Mouse (Mus musculus): ENCODE results near the gene E2f7. TPM values are rescaled to one million over a fixed set of nuclear protein-coding genes. Genes with fewer than 3 reads are reported as not detected.
"Not testable (repeated sequence)": the region's sequence is repeated elsewhere in the genome, so short reads cannot be mapped to it uniquely, and the experiment has no call there.

Gene E2f7
- total and polyA plus RNA-seq, 2 experiments from 2014 or later = 3.2 to 3.4 TPM

DNA sequence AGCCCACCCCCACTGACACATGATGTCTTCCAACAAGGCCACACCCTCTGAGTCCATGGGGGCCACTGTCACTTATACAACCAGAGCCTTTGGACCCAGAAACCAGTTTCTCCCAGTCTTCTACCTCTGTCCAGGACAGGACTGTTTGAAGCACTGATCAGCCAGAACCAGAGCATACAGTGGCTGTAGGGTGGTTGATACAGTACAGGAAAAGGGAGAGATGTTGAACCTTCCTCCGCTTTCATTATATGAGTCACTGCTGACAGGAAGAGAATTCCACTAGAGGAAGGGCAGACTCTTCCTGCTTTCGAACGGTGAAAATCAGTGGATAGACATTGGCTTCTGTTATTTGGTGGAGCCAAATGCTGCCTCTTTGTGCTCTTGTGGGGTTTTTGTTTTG, 7.6 kb downstream of the E2f7 start:
- Histone ChIP-seq H3K9ac (no peak overlapping the region), H3K9me3 (ENCODE audit: low read length) (no peaks in the 10 kb centered on the region), H3K27me3 (ENCODE audit: insufficient read depth, low read length) (no peaks in the 10 kb centered on the region), H3K4me1 (ENCODE audit: insufficient read depth) (no peaks in the 10 kb centered on the region), H3K4me2 (ENCODE audit: low read depth) (no peak overlapping the region), H3K4me3 (ENCODE audit: low read depth, low read length) (no peak overlapping the region), H3K27ac (ENCODE audit: low read depth, low read length) (no peak overlapping the region), H3K36me3 (ENCODE audit: insufficient read depth) (0 out of 2 replicates have a peak, but pooled peaks cover 4% of the 10 kb centered on the region)
- 85% methylated on average over 3 of the region's 3 CpGs for WGBS
- ATAC-seq (no peak), DNase-seq (no peak)
- TF ChIP-seq CTCF (IDR thresholded peaks at IDR 0.05; ENCODE audit: low read depth) = no peak

DNA sequence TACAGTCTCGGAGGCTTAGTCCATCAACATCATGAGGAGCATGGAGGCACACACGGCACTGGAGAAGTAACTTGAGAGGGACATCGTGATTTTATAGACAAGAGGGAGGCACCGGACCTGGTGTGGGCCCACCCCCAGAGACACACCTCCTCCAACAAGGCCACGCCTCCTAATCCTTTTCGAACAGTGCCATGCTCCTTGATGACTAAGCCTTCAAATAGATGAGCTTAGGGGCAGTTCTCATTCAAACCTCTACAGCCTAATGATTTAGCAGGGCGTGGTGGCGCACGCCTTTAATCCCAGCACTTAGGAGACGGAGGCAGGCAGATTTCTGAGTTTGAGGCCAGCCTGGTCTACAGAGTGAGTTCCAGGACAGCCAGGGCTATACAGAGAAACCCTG, 10.3 kb downstream of the E2f7 start:
- no peaks in the 10 kb centered on the region for H3K27me3 ChIP-seq (ENCODE audit: insufficient read depth, low read length)
- H3K4me3 ChIP-seq (ENCODE audit: low read depth, low read length) = no peak overlapping the region
- WGBS = 96% methylated on average over 10 of the region's 10 CpGs
- no peak overlapping the region for H3K4me2 ChIP-seq (ENCODE audit: low read depth)
- DNase-seq = no peak
- H3K9ac ChIP-seq = no peak overlapping the region
- 0 out of 2 replicates have a peak, but pooled peaks cover 4% of the 10 kb centered on the region for H3K36me3 ChIP-seq (ENCODE audit: insufficient read depth)
- no peak overlapping the region for H3K27ac ChIP-seq (ENCODE audit: low read depth, low read length)
- ATAC-seq = no peak
- no peaks in the 10 kb centered on the region for H3K9me3 ChIP-seq (ENCODE audit: low read length)
- TF ChIP-seq CTCF (IDR thresholded peaks at IDR 0.05; ENCODE audit: low read depth) = no peak
- no peaks in the 10 kb centered on the region for H3K4me1 ChIP-seq (ENCODE audit: insufficient read depth)

DNA sequence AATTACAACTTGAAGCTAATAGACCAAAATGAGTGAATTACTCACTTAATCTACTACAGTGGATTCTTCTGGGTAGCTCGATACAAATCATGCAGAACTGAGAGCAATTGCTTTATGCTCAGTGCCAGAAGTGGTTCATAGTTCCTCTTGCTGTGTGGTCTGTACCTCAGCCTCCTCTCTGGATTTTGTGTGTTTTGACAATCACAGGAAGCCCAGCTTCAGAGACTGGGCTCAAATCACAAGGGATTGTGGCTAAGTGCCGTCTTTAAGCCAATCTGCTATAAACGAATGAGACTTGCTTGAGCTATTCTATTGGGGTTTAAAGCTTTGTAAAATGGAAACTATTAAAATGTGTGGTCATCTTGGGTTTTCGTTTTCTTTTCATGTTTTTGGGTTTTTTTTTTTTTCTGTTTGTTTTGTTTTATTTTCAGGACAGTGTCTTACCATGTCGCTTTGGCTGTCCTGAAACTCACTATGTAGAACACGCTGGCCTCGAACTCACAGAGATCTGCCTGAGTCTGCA, 11.1 kb downstream of the E2f7 start:
- no peak overlapping the region for H3K4me2 ChIP-seq (ENCODE audit: low read depth)
- 94% methylated on average over 7 of the region's 7 CpGs for WGBS
- H3K27ac ChIP-seq (ENCODE audit: low read depth, low read length) = no peak overlapping the region
- no peak overlapping the region for H3K4me3 ChIP-seq (ENCODE audit: low read depth, low read length)
- H3K9me3 ChIP-seq (ENCODE audit: low read length) = no peaks in the 10 kb centered on the region
- H3K27me3 ChIP-seq (ENCODE audit: insufficient read depth, low read length) = no peaks in the 10 kb centered on the region
- no peak for TF ChIP-seq CTCF (IDR thresholded peaks at IDR 0.05; ENCODE audit: low read depth)
- DNase-seq = no peak
- H3K4me1 ChIP-seq (ENCODE audit: insufficient read depth) = no peaks in the 10 kb centered on the region
- 0 out of 2 replicates have a peak, but pooled peaks cover 4% of the 10 kb centered on the region for H3K36me3 ChIP-seq (ENCODE audit: insufficient read depth)
- H3K9ac ChIP-seq = no peak overlapping the region
- ATAC-seq = no peak

DNA sequence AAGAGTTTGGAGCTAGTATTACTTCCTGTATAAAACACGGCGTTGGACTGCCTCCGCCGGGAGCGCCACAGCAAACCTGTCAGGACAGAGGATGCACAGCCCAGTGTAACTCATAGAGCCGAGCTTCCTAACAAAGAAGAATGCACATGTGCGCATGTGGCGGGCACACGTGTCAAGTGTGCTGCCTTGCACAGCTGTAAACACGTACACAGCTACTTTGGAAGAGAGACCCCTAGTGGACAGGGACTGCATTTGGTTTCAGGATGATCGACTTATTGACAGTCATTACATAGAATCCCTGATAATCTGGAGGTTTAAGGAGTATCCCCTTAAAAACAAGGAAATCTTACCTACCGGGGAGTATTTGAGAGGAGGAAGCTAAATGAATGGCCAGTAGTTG, 15.3 kb downstream of the E2f7 start:
- WGBS = 52% methylated on average over 7 of the region's 12 CpGs
- H3K4me3 ChIP-seq (ENCODE audit: low read depth, low read length); H3K4me1 ChIP-seq (ENCODE audit: insufficient read depth); H3K9me3 ChIP-seq (ENCODE audit: low read length); H3K4me2 ChIP-seq (ENCODE audit: low read depth); H3K9ac ChIP-seq; H3K27me3 ChIP-seq (ENCODE audit: insufficient read depth, low read length); H3K27ac ChIP-seq (ENCODE audit: low read depth, low read length): not testable (repeated sequence)
- DNase-seq (peak; percentile 52), ATAC-seq (peak; percentile 66)
- peak; percentile 72 for TF ChIP-seq CTCF (IDR thresholded peaks at IDR 0.05; ENCODE audit: low read depth)
- H3K36me3 ChIP-seq (ENCODE audit: insufficient read depth) = peaks cover 19% of the 10 kb centered on the region; the same call in 1 of the 2 replicates

DNA sequence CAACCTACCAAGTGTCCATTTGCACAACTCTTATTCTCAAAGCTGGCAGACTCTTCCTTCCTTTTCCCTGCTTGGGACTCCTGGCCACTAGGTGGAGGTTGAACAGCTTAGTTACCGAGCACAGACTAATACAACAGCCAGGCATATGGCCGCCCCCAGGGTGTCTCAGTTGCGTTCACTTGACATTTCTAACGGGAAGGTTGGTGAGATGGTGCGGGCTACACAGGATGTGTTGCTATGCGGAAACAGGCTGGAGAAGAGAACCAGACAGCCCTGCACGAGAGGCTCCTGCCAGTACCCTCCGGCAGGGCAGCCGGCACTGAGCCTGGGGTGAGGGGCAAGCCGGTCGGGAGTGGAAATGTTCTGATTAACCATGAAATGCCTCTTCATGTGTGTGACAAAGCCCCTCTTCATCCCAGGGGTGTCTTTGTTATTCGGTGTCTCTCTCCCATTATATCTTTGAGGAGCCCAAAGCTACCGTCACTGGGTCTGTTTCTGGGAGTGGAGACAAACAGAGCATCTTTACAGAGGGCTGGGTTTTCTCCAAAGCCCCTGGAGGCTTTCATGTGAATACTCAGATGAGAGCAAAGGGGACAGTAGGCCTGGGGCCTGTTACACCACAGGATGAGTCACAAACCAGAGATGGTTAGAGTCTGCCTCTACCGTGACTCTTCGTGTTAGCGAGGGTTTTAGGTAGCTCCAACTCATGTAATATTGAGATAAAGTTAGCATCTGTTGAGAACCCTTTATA, 17.1 kb downstream of the E2f7 start:
- Histone ChIP-seq H3K4me3 (ENCODE audit: low read depth, low read length) (no peak overlapping the region), H3K9ac (no peak overlapping the region), H3K27me3 (ENCODE audit: insufficient read depth, low read length) (no peaks in the 10 kb centered on the region), H3K27ac (ENCODE audit: low read depth, low read length) (no peak overlapping the region), H3K9me3 (ENCODE audit: low read length) (0 out of 2 replicates have a peak, but pooled peaks cover 2% of the 10 kb centered on the region), H3K4me2 (ENCODE audit: low read depth) (no peak overlapping the region), H3K36me3 (ENCODE audit: insufficient read depth) (peaks cover 24% of the 10 kb centered on the region; the same call in 1 of the 2 replicates), H3K4me1 (ENCODE audit: insufficient read depth) (no peaks in the 10 kb centered on the region)
- DNase-seq (no peak), ATAC-seq (peak; percentile 40; the same call in 1 of the 2 replicates)
- WGBS = 81% methylated on average over 16 of the region's 16 CpGs
- TF ChIP-seq CTCF (IDR thresholded peaks at IDR 0.05; ENCODE audit: low read depth) = peak; percentile 24; the same call in 1 of the 2 replicates

DNA sequence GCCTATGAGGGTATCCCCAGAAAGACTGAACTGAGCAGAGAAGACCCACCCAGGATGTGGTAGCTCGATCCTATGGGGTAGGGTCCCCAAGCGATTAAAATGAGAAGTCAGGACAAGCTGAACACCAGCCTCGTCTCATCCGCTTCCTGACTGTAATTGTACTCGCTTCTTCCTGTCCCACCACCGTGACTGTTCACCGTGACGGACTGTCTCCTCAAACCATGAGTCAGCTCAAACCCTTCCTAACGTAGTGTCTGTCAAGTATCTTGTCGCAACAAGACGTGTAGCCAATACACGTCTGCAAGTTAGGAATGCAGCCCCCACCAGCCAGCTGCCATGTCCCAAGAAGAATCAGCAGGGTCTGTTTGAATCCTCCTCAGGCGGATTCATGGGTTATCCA, 18.2 kb downstream of the E2f7 start:
- no peaks in the 10 kb centered on the region for H3K27me3 ChIP-seq (ENCODE audit: insufficient read depth, low read length)
- ATAC-seq (no peak), DNase-seq (no peak)
- no peak overlapping the region for H3K4me2 ChIP-seq (ENCODE audit: low read depth)
- TF ChIP-seq CTCF (IDR thresholded peaks at IDR 0.05; ENCODE audit: low read depth) = no peak
- no peaks in the 10 kb centered on the region for H3K4me1 ChIP-seq (ENCODE audit: insufficient read depth)
- 0 out of 2 replicates have a peak, but pooled peaks cover 2% of the 10 kb centered on the region for H3K9me3 ChIP-seq (ENCODE audit: low read length)
- H3K9ac ChIP-seq = no peak overlapping the region
- H3K36me3 ChIP-seq (ENCODE audit: insufficient read depth) = peaks cover 24% of the 10 kb centered on the region; the same call in 1 of the 2 replicates
- no peak overlapping the region for H3K27ac ChIP-seq (ENCODE audit: low read depth, low read length)
- no peak overlapping the region for H3K4me3 ChIP-seq (ENCODE audit: low read depth, low read length)
- WGBS = 96% methylated on average over 13 of the region's 13 CpGs

DNA sequence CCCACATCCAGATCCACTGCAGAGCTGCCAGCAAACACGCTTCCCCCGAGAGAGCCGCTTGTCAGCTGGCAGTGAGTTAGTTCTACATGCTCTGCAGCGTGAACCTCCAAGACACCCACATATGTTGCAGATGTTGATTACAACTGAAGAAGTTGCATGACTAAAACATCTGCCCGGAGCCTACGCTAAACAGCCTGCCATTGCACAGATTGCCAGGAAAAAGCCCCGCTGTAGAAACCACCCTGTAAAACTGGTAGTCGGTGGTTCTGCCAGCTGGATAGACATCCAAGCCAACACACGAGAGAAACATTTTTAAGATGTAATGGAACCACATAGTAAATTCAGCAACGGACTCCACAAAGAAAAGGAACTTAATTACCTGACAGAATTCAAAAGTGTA, 24.3 kb downstream of the E2f7 start:
- Histone ChIP-seq H3K4me1 (ENCODE audit: insufficient read depth) (no peaks in the 10 kb centered on the region), H3K36me3 (ENCODE audit: insufficient read depth) (peaks cover 14% of the 10 kb centered on the region; the same call in 1 of the 2 replicates), H3K27me3 (ENCODE audit: insufficient read depth, low read length) (no peaks in the 10 kb centered on the region), H3K9me3 (ENCODE audit: low read length) (no peaks in the 10 kb centered on the region), H3K4me2 (ENCODE audit: low read depth) (no peak overlapping the region), H3K9ac (no peak overlapping the region), H3K27ac (ENCODE audit: low read depth, low read length) (no peak overlapping the region), H3K4me3 (ENCODE audit: low read depth, low read length) (no peak overlapping the region)
- WGBS = 51% methylated on average over 10 of the region's 10 CpGs
- no peak; the same call in 1 of the 2 replicates for ATAC-seq
- peak; percentile 36 for DNase-seq
- TF ChIP-seq CTCF (IDR thresholded peaks at IDR 0.05; ENCODE audit: low read depth) = no peak

Measured in forebrain, postnatal 0 days (tissue).